Mouse (Mus musculus) retina, embryonic 14.5 days (tissue): Measurements from ENCODE around the gene Iqgap2.

Source experiments
- DNase-seq: peaks from one replicate; pipeline ENCODE4 v3.0.0-alpha.2; 2015; ENCODE audit warnings: low spot score

Iqgap2 gene

DNA sequence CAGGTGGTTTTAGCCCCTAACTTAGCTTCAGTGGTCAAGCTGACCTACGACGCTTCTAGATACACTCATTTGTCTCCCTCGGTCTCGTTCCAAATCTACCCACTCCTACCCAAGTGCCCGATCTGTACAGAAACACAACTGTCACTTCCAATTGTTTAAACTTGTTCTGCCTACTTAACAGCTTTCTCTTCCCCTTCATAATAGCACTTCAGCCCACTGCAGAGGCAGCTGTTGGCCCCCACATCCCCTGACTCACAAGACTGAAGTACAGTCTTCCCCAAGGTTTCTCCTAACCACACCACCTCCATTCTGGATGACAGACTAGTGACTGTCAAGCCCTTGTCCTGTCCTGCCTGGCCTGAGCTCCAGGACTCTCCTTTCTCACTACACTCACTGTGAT lies 63.1 kb downstream of the Iqgap2 start:
- DNase-seq = no peak

DNA sequence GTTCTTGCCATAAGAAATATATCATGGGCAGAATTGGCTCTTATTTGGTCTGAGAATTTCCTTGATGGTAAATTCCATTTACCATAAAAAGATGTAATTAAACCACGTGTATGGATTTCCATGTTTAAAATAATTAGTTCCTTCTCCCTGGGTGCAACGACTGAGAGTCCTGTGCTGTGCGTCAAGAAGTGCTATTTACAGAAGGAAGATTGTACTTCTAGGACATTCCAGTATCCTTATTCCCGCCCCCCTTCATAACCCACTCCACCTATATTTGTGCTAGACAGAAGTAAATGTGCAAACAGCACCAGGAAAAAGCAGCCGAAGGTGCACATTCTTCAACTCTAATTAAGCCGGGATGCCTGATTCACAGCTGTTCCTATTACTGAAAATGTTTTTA lies 65.5 kb downstream of the Iqgap2 start:
- no peak for DNase-seq

DNA sequence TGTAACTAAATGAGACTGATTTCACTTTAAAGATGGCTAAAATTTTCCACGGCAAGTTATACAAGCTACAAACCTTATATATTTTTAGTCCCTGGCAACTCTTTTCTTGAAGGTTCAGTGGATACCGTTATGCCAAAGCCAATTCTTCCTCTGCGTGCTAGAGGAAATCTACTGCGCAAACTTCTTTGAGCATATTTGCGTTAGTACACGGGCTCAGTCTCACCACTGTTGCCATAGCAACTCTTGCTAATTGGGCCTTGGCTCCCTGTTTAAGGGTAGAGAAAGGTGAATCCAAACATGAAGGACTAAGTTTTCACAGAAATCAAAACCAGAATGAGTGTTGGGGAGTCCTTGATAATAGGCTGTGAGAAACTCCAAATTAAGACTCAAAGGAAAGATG lies 68.8 kb downstream of the Iqgap2 start:
- peak; percentile 40 for DNase-seq

DNA sequence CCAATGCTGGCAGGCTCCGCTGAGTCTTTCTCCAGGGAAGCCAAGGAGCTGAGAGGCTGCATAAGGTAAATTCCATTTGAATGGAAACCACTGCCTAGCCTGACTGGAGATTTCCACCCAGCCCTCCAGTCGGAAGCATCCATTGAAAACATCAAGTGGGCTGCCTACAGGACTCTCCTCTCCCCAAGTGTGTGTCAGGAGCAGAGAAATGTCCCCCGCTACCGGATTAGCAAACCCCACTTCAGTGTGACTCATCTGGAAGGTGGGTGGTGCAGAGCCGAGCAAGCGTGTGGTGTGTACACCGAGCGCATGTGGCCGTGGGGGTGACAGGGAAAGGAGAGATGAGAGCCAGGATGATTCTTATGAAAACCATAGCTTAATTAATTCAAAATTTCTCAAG lies 71.7 kb downstream of the Iqgap2 start:
- DNase-seq = no peak

DNA sequence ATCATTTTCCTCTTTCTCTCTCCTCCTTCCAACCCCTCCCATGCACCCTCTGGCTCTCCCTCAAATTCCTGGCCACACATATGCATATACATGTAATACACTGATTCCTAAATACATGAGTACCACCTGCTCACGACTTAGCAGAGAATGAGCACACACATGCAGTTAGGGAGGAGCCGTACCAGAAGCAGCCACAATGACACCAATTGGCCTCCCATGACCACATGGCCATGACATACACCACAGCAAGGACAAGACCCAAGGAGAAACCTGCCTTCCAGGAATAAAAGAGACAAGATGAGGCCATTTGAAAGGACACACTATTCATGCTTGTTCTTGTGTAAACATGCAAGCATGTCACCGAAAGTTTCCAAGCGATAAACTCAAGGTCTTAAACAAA lies 72.8 kb downstream of the Iqgap2 start:
- no peak for DNase-seq

DNA sequence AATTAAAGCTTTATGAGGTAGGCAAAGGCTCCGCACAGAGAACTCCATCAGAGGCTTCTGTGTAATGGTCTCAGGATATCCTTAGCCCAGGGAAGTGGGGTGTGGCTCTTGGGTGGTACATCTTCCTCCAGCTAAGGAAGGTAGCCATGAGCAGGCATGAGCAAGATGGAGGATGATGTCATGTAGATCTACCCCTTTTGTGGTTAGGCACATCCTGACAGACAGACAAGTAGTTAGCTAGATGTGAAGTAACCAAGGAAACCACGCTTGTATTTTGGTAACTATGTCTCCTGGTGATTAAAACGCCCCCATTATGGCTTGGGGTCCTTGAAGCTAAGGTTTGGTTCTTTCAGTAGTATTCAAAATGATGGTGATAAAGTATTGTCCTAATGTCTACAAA lies 78.1 kb downstream of the Iqgap2 start:
- no peak for DNase-seq

DNA sequence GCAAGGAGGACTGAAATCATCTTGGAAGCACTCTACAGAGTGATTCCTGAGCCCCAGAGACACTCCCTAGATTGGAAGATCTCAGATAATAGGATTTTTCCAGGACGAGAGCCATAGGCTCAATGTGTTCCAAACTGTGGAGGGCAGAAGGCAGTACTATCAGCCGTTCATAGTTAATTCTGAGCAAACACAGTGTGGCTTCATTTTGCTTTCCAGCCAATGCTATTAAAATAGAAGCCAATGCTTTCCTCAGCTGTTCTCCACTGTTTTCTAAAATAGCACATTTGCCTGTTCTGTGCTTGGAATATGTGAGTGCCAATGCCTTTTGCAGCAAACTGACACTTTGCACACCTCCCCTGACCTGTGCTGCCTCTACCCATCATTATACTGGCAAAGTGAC lies 80.9 kb downstream of the Iqgap2 start:
- no peak for DNase-seq

DNA sequence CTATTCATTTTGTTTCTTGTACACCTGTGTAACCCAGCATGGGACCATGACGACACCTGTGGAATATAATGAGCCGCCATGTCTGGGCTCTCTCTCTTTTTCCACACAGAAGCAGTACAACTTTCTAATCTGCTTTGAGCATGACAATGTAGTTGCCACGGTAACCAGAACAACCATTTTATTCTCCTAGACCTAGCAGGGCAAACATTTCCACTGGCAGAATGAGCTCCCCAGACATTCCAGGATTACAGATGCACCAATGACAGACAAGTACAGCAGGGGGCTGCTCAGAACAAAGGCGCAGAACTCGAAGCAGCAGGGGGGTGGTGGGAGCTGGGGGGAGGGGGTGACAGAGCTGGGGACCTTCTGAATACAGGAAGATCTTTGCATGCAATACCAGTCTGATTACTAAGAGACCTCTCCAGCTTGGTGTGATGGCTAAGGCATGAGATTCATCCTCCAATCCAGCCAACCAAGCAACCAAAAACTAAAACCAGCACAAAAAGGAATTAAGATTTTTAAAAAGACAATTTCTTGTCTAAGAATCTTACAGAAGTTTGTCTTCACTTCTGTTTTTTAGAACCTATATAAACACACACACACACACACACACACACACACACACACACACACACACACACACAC lies 84.5 kb downstream of the Iqgap2 start:
- peak; percentile 49 for DNase-seq

DNA sequence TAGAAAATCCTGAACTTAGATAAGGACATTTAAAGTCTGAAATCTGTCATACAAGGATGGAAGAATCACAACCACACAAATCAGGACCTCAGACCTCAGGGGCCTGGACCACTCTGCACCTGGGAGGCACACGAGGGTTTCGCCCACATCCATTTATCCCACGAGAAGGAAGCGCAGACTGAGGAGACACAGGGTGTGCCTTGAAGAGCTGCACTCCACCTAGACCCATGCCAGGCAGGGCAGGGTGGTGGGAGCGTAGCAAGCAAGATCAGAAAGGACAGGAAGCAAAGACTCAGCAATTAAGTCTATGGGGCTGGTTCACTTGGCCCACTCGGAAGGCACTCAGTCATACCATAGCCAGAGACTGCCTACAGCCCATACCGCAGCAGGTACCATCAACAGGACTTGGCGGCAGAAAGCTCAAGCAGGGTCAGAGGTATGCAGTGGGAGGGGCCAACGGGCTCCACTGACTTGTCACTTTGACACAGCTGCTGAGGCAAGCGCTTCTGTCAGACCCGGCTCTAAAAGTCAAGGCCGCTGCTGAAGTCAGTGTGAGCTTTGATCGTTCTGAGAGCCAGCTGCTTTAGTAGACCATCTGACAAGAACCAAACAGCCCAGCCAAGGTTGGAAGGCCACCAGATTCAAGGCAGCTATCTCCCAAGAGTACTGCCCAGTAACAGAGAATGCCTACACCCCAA lies 86.1 kb downstream of the Iqgap2 start:
- DNase-seq = peak; percentile 20

DNA sequence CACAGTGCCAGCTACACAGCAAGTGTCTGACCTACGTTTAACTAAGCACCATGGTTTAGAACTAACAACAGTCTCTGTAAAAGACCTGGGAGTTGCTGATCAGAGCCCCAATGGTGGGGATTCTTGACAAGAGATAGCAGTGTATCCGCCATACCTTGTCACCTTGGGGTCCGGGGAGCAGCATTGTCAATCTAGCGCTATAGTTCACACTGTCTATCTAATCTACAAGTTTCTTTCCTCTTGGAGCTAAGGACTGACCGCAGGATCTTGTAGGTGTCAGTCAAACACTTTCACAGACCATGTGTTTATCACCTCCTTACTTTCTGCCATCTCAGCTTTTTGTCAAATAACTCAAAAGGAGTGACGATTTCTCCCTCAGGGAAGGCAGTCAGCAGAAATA lies 87.6 kb downstream of the Iqgap2 start:
- no peak for DNase-seq

DNA sequence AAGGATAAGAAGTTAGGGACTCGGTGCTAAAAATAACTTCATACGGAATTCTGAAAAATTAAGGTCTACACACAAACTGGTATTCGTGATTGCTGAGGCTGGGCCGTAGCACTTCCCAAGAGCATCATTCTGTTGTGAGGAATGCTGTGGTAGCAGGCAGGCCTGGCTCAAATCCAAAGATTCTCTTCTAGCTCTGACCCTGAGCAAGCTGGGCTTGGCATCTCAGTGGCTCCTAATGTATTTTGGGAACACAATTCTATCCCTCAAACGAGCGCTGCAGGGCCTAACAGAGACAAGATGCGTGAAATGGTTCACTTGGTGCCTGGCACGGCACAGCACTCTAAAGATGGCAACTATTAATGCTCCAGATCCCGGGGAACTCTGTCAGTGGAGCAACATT lies 90.8 kb downstream of the Iqgap2 start:
- no peak for DNase-seq

DNA sequence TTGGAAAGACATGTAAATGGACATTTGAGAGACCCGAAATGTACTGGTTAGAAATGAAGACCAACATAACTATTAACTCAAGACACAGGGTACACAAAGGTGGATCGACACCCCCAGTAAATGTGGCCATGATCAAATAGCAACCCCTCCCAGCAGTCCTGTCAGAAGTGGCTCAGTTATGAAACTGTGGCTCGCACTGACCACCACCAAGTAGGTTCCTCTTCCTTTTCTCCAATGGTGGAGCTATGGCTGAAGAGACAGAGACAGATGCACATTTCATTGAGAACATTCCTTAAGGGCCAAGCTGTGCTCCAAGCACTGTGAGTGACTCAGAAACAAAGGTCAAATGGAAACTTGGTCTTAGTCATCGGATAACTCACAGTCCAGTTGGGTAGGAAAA lies 92.4 kb downstream of the Iqgap2 start:
- DNase-seq = no peak

DNA sequence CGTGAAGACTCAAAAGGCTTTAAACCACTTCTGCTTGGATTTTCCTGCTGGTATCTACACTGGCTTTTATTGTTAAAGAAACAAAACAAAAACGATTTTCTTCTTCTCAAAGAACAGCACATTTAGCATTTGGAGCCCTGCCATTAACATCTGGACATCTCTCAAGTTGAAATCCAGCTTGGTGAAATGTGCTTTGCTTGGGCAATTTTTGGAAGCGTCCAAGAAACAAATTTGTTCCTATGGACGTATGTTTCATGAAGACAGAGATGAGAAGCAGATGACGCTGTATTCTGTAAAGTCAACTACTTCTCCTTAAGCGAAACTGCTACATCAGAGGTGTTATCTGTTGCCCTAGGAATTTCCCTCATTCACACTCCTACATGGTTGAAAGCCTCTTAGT lies 93.0 kb downstream of the Iqgap2 start:
- no peak for DNase-seq

DNA sequence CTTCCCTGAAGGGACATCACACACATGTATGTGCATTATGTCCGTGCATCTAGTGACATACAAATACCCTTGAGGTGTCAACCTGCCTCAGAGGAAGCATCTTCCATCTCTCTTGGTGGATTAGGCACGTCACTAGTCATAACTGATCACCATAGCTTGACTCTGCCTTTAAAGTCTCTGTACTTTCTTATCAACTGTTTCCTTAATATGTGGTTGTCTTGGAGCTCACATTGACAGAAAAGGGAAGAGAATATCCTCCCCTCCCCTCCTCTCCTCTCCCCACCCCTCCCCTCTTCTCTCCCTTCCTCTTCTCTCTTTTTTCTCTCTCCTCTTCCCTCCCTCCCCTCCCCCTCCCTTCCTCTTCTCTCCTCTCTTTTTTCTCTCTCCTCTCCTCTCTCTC lies 94.2 kb downstream of the Iqgap2 start:
- DNase-seq = no peak

DNA sequence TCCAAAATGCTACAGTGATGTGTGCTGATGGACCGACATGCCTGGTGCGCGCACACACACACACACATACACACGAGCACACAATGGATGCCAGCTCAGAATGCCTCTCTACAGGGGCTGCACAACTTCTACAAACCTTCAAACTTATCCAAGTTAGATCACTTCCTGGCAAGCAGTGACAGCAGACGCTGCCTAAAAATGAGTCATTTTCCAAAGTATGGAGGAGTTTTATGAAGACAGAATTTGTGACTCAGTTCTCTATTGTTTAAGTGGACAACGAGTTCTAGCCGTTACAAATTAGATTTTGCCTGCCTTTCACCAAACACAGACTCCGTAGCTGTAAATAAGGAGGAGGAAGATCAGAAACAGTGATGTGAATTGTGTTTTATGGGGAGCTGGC lies 97.4 kb downstream of the Iqgap2 start:
- no peak for DNase-seq

DNA sequence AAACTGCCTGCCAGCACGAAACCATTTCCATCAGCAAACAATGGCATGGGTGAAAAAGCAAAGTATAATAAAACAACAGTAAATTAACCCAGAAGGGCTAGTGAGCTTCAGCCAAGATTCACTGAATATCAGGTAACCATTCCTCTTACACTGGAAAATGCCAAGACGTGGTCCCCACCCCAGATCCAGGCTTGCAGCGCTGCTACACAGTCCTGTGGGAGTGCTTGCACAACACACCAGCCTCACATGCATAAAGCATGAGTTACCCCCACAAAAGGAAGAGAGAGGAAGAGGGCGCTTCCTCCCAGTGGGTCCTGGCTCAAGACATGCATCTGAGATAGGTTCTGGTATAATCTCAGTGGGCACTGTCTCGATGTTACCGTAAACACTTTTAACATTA lies 100.8 kb downstream of the Iqgap2 start:
- DNase-seq = no peak

DNA sequence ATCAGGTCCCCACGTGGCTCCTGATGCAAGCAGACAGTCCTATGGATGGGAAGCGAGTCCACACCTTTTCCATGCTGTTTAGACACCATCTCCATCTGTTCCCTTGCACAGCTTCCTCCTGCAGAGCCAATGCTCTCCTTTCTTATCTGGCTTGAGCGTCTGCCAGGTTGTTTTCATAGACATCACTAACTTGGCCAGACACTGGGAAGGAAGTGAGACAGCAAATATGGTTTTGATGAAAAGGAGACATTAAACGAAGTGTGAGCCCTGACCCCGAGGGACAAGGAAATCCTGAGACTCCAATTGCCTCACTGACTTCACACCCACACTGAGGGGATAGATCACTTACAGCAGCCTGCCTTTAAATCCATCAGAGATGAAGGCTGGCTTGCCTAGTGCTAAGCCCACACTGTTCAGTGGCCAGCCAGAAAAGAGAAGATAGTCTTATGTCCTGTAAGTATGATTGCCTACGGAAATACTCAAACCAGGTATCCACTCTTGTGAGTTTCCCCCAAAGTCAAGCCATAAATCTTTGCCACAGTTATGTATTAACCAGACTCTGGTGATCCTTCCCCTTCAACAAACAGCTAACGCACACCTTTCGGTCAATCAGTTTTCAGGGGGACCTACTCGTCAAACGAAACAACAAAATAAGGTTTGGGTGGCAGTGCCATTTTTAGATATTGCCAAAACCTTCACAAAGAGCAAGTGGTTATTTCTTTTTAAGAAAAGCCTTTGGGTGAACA lies 102.9 kb downstream of the Iqgap2 start:
- no peak for DNase-seq

DNA sequence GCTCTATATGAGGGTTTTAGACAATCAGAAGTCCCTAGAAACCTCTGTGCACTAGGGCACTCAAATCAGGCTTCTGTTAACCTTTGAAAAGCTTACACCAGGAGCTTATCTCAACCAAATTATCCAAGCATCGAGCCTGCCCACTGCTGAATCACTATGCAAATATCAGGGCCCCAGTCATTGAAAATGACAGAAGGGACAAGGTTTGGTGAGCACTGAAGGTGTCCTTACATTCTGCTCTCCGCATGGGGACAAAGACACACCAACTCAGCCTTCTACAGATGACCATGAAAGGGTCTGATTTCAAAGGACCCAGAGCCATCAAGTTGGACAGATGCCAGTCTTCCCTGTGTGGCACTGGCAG lies 108.8 kb downstream of the Iqgap2 start:
- DNase-seq = no peak

DNA sequence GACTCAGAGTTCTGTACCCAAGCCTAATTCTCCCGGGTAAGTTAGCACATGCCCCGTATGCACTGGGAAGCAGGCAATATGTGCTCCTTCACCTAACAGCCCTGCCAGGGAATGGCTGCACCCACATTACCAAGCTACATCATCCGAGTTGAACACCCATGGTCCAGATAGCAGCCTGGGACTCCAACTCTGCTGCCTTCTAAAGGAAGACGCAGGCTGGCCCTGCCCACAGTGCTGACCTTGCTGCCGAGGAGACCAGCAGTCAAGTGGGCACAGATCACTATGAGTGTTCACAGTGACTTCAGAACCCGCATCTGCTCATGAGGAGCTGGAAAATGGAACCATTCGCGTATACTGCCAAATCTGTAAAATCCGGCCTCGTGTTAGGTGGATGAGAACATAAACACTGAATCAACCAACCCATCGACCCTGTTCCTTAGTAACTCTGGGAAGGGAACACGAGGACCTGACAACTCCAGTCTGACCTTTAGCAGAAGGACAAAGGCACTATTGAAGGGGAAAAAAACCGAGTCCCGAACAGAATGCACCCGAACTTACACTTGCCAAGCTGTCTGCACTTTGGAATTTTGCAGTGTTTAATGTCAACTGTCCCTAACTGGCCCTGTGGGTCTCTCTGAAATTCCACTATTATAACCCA lies 109.3 kb downstream of the Iqgap2 start:
- no peak for DNase-seq

DNA sequence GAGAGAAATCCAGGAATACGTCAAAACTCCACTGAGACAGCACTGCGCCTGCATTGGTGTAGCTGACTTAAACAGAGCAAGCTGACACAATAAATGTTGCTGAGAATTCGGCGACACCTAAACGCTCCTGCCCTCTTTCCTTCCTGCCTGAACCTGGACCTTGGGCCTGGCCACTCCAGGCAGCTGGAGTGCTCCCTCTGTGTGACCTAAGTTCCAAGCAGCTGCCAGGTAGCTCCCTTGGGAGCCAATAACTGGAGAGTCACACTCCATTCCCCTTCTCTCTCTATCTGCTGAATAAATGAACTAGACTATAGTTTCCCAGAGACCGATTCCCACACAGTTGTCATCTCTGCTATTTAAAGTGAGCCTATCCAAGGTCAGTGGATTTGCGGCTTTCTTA lies 111.7 kb downstream of the Iqgap2 start:
- no peak for DNase-seq

DNA sequence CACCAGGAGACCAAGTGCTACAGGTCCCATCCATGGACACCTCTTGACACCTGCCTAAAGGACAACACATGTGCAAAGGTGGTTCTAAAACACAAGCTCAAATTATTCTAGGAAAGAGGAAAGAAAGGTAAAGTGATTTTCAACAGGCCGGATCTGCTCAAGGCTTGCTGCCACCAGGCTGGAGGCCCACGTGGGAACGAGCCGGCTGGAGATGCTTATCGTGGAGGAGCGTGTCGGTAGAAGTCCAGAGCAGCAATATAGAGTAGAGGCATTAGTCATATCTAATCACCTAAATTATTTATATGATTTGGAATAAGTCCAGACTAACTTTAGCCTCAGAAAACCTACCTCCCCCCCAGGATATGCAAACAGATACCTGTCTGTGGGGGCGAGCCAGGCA lies 112.5 kb downstream of the Iqgap2 start:
- DNase-seq = no peak

DNA sequence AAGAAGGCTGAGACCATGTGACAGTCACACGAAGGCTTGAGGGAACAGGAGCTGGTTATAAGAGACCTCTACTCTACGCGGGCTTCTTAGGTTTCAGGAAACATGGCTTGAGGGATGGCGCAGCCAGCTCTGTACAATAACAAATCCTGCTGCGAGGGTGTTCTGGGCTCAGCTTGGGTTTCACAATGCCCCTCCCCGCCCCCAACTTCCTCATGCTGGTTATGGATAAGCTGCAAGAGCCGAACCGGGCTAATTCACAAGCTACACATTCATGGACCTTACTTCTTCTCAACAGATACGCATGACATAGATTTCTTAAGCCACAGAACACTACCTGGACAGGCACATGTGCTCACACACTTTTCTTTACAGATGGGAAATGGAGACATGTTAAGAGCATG lies 113.0 kb downstream of the Iqgap2 start:
- no peak for DNase-seq
